Mouse (Mus musculus): ENCODE results near the gene Rapgef6.

GRCm38 (mm10) chr11:54712849-54713248 is 190.2 kb downstream of the Rapgef6 start:
- TF ChIP-seq POLR2A (IDR thresholded peaks at IDR 0.05; ENCODE audit: insufficient read depth, low read length) (no peak), CTCF (IDR thresholded peaks at IDR 0.05; ENCODE audit: low read depth, low read length) (no peak)

Data from ES-Bruce4 (cell line).